Mouse (Mus musculus) embryo, embryonic 11 days (tissue): ENCODE results near the gene Hcrtr1.
A peak's percentile ranks its signal among the peaks of the same experiment; 100 is the strongest.

Experiments used
- DNase-seq: peaks from one replicate; pipeline ENCODE4 v3.0.0-alpha.2; 2015

Hcrtr1 gene

GRCm38 (mm10) chr4:130139214-130139492 lies at the start of gene Hcrtr1:
TSS of gene Hcrtr1 (minus strand) at chr4:130139359.
- no peak for DNase-seq

- peak; percentile 85 for DNase-seq
These were observed 49.7 kb upstream of the Hcrtr1 start for GRCm38 (mm10) chr4:130188806-130189297.

- no peak for DNase-seq
These were observed 47.7 kb upstream of the Hcrtr1 start for GRCm38 (mm10) chr4:130186891-130187290.

GRCm38 (mm10) chr4:130186450-130186849 lies 47.3 kb upstream of the Hcrtr1 start:
- DNase-seq = no peak

GRCm38 (mm10) chr4:130183879-130184278 lies 44.7 kb upstream of the Hcrtr1 start:
- no peak for DNase-seq

GRCm38 (mm10) chr4:130183023-130183422 lies 43.9 kb upstream of the Hcrtr1 start:
- DNase-seq = peak; percentile 25

GRCm38 (mm10) chr4:130181886-130182285 lies 42.7 kb upstream of the Hcrtr1 start:
- DNase-seq = no peak

GRCm38 (mm10) chr4:130180909-130181602 lies 41.9 kb upstream of the Hcrtr1 start:
- DNase-seq = no peak

GRCm38 (mm10) chr4:130179876-130180275 lies 40.7 kb upstream of the Hcrtr1 start:
- DNase-seq = no peak

- DNase-seq = no peak
These were observed 38.4 kb upstream of the Hcrtr1 start for GRCm38 (mm10) chr4:130177536-130177935.

- no peak for DNase-seq
These were observed 37.9 kb upstream of the Hcrtr1 start for GRCm38 (mm10) chr4:130177087-130177486.

GRCm38 (mm10) chr4:130176156-130176720 lies 37.1 kb upstream of the Hcrtr1 start:
- DNase-seq = no peak

- peak; percentile 43 for DNase-seq
These were observed 36.0 kb upstream of the Hcrtr1 start, which contains the start of gene Tinagl1 for GRCm38 (mm10) chr4:130175072-130175711. TSS of gene Tinagl1 (minus strand) at chr4:130175122.

- peak; percentile 75 for DNase-seq
These were observed 35.3 kb upstream of the Hcrtr1 start for GRCm38 (mm10) chr4:130174335-130175031.

GRCm38 (mm10) chr4:130173911-130174311 lies 34.8 kb upstream of the Hcrtr1 start:
- no peak for DNase-seq

- DNase-seq = no peak
These were observed 34.1 kb upstream of the Hcrtr1 start for GRCm38 (mm10) chr4:130173060-130173822.

GRCm38 (mm10) chr4:130171951-130172765 lies 33.0 kb upstream of the Hcrtr1 start:
- peak; percentile 63 for DNase-seq

GRCm38 (mm10) chr4:130170362-130170761 lies 31.2 kb upstream of the Hcrtr1 start:
- DNase-seq = no peak

- no peak for DNase-seq
These were observed 30.3 kb upstream of the Hcrtr1 start for GRCm38 (mm10) chr4:130169411-130169971.

GRCm38 (mm10) chr4:130168280-130169183 lies 29.4 kb upstream of the Hcrtr1 start:
- peak; percentile 49 for DNase-seq
